Mouse (Mus musculus) olfactory bulb, adult 2 months (tissue): Measurements from ENCODE around the gene Rpusd3.

Source experiments
- CTCF ChIP-seq: fragments of 200-500 bp; IDR thresholded peaks from 2 replicates; pipeline ENCODE4 v1.5.1; 2012; ENCODE audit warnings: low read depth, mild to moderate bottlenecking, low read length, moderate library complexity; ENCODE audit not compliant: insufficient read depth
- POLR2A ChIP-seq: fragments of 200-500 bp; IDR thresholded peaks from 2 replicates; pipeline ENCODE4 v1.6.1; 2012; ENCODE audit warnings: mild to moderate bottlenecking, low read depth, low read length, moderate library complexity; ENCODE audit not compliant: insufficient read depth

GRCm38 (mm10) chr6:113430846-113431245, 11.7 kb upstream of the Rpusd3 start:
- no peak for TF ChIP-seq POLR2A
- TF ChIP-seq CTCF = no peak
